In the genomic region with DNA sequence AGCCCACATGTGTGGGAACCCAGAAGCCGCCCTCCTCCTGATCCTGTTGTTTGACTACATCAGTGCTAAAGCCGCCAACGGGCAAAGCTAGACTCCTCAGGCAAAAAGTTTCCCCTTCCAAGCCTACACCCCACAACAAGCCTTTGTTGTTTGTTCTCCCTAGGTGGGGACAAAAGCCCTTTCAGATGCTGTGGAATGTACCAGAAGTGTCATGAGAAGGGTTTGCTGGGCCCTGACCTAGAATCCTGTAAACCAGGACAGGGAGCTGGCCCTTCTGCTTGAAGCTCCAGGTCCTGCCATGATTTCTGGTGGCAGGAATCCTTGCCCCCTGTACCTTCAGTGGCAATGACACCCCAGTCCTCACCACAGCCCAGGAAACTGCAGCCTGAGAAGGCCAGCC, we compare ENCODE assay signal across 24 mouse cellular contexts.
DNase-seq lines count a peak whose midpoint lies in the region; ATAC-seq lines count a peak whose summit lies in the region.
"Had no signal": no experiment of that assay in that cellular context is flagged by ENCODE, and none has a peak within 500 bp of the region (broad histone marks: within the 10 kb centered on the region; RNA-seq: fewer than 3 reads in every experiment).

No protein-coding gene starts in this region.

- H3K4me2 ChIP-seq in intestine, embryonic 16.5 days (ENCODE audit: low read depth, low read length), result peak overlapping the region; percentile 23
- no peak overlapping the region for H3K4me2 ChIP-seq in stomach, embryonic 15.5 days
- H3K4me2 ChIP-seq: embryonic facial prominence, embryonic 12.5 days; forebrain, embryonic 15.5 days; heart, embryonic 12.5 days; limb, embryonic 12.5 days; midbrain, embryonic 11.5 days; neural tube, embryonic 12.5 days had no signal

- no peaks in the 10 kb centered on the region for H3K9me3 ChIP-seq in intestine, embryonic 16.5 days (ENCODE audit: control insufficient read depth, low read length)
- no peaks in the 10 kb centered on the region for H3K9me3 ChIP-seq in stomach, embryonic 15.5 days
- H3K9me3 ChIP-seq: embryonic facial prominence, embryonic 12.5 days; forebrain, embryonic 15.5 days; heart, embryonic 12.5 days; limb, embryonic 12.5 days; liver, embryonic 12.5 days; neural tube, embryonic 12.5 days had no signal

- no peaks in the 10 kb centered on the region for H3K27me3 ChIP-seq in intestine, embryonic 16.5 days (replicated peaks; ENCODE audit: control insufficient read depth, insufficient read depth, low read length)
- no peaks in the 10 kb centered on the region for H3K27me3 ChIP-seq in stomach, embryonic 15.5 days (replicated peaks)
- H3K27me3 ChIP-seq: forebrain, embryonic 15.5 days; neural tube, embryonic 12.5 days had no signal

- no peaks in the 10 kb centered on the region for H3K36me3 ChIP-seq in intestine, embryonic 16.5 days (ENCODE audit: control insufficient read depth, insufficient read depth, low read length)
- no peaks in the 10 kb centered on the region for H3K36me3 ChIP-seq in stomach, embryonic 15.5 days
- H3K36me3 ChIP-seq: embryonic facial prominence, embryonic 12.5 days; forebrain, embryonic 15.5 days; heart, embryonic 12.5 days; limb, embryonic 12.5 days; liver, embryonic 12.5 days; neural tube, embryonic 12.5 days had no signal

- peak; percentile 73 for DNase-seq in heart, adult 11 months
- no peak for DNase-seq in heart, adult 9 months (ENCODE audit: low spot score in 2 of 2)
- peak; percentile 9 for DNase-seq in right cerebral cortex, adult 18-20 months
- DNase-seq in right cerebral cortex, postnatal 36 days (ENCODE audit: low spot score in 2 of 2), result no peak
- no peak for DNase-seq in urinary bladder, postnatal 10 days (ENCODE audit: low spot score)
- DNase-seq in spleen, postnatal 14 days (ENCODE audit: low spot score in 2 of 2), result no peak
- DNase-seq: adrenal gland, postnatal 36 days; cerebellum, adult 9-10 months; cerebellum, postnatal 36 days; gastrocnemius, postnatal 10 days; liver, postnatal 0 days; lung, postnatal 36 days; right cerebral cortex, postnatal 25 days had no signal

- peaks cover 30% of the 10 kb centered on the region for H3K4me1 ChIP-seq in intestine, embryonic 16.5 days (ENCODE audit: control insufficient read depth, insufficient read depth, low read length)
- H3K4me1 ChIP-seq in stomach, embryonic 15.5 days, result peaks cover 12% of the 10 kb centered on the region; the same call in 1 of the 2 replicates

- no peak for ATAC-seq in intestine, embryonic 16.5 days
- ATAC-seq in stomach, embryonic 15.5 days (ENCODE audit: insufficient read depth, low FRiP score, low read depth), result no peak
- ATAC-seq: forebrain, embryonic 15.5 days; hindbrain, embryonic 16.5 days; liver, embryonic 12.5 days; liver, postnatal 0 days had no signal

- peak overlapping the region; percentile 42 for H3K9ac ChIP-seq in intestine, embryonic 16.5 days (ENCODE audit: low read depth, low read length)
- no peak overlapping the region for H3K9ac ChIP-seq in stomach, embryonic 15.5 days
- H3K9ac ChIP-seq: embryonic facial prominence, embryonic 12.5 days; forebrain, embryonic 15.5 days; heart, embryonic 12.5 days; limb, embryonic 12.5 days; liver, embryonic 12.5 days; liver, postnatal 0 days; neural tube, embryonic 12.5 days had no signal

- H3K4me3 ChIP-seq in intestine, embryonic 16.5 days (ENCODE audit: low read length), result no peak overlapping the region
- H3K4me3 ChIP-seq in stomach, embryonic 15.5 days (replicated peaks), result no peak overlapping the region
- H3K4me3 ChIP-seq: embryonic facial prominence, embryonic 12.5 days; forebrain, embryonic 15.5 days; heart, embryonic 12.5 days; limb, embryonic 12.5 days; liver, embryonic 12.5 days; myocyte; neural tube, embryonic 12.5 days had no signal

- WGBS in intestine, embryonic 16.5 days, result 69% methylated on average over 3 of the region's 3 CpGs
- 63% methylated on average over 3 of the region's 3 CpGs for WGBS in stomach, embryonic 15.5 days

- peak overlapping the region; percentile 95 for H3K27ac ChIP-seq in intestine, embryonic 16.5 days (ENCODE audit: low read length)
- peak overlapping the region; percentile 22; the same call in 1 of the 2 replicates for H3K27ac ChIP-seq in stomach, embryonic 15.5 days
- H3K27ac ChIP-seq: embryonic facial prominence, embryonic 12.5 days; forebrain, embryonic 15.5 days; limb, embryonic 12.5 days; liver, embryonic 12.5 days; neural tube, embryonic 12.5 days had no signal

Comparison
In these comparisons a context has a peak if more than half of its experiments do, and no peak if none do; other contexts are left out.
1. DNase-seq: peak in heart, adult 11 months (single experiment) and right cerebral cortex, adult 18-20 months (single experiment); none in heart, adult 9 months (0 of 2), right cerebral cortex, postnatal 36 days (0 of 2), urinary bladder, postnatal 10 days (single experiment) and spleen, postnatal 14 days (0 of 2).